Mouse (Mus musculus) left cerebral cortex, adult 9 months (tissue): ENCODE measurements around the gene Pkd1l2.
A peak's percentile ranks its signal among the peaks of the same experiment; 100 is the strongest.

Source experiments
- DNase-seq, 2 experiments: peaks; one replicate each; pipeline ENCODE4 v3.0.0; 2022; ENCODE audit warnings: low spot score in 2 of 2

The Pkd1l2 gene

GRCm38 (mm10) chr8:116975066-116975465 lies 107.2 kb downstream of the Pkd1l2 start:
- no peak for DNase-seq

GRCm38 (mm10) chr8:116969531-116969930 lies 112.7 kb downstream of the Pkd1l2 start:
- DNase-seq, result no peak

GRCm38 (mm10) chr8:116954415-116954814 lies 127.8 kb downstream of the Pkd1l2 start:
- peak; percentile 71 to 94 for DNase-seq

GRCm38 (mm10) chr8:116952428-116952827 lies 129.8 kb downstream of the Pkd1l2 start:
- no peak for DNase-seq

- DNase-seq, result no peak
Measured at GRCm38 (mm10) chr8:116951778-116952177, 130.5 kb downstream of the Pkd1l2 start.

- DNase-seq, result no peak
Measured at GRCm38 (mm10) chr8:116951369-116951768, 130.9 kb downstream of the Pkd1l2 start.

GRCm38 (mm10) chr8:116947589-116947988 lies 134.7 kb downstream of the Pkd1l2 start:
- no peak for DNase-seq

- DNase-seq, result no peak
Measured at GRCm38 (mm10) chr8:116946851-116947250, 135.4 kb downstream of the Pkd1l2 start.

GRCm38 (mm10) chr8:116946268-116946838 lies 135.9 kb downstream of the Pkd1l2 start:
- peak in 1 of 2 experiments; percentile 71 for DNase-seq
